Mouse (Mus musculus) lung, adult 18-20 months (tissue): ENCODE measurements around the gene Npepps.
"Not testable (repeated sequence)": the region's sequence is repeated elsewhere in the genome, so short reads cannot be mapped to it uniquely, and the experiment has no call there.

Experiments
- DNase-seq, 2 experiments: peaks; one replicate each; pipeline ENCODE4 v3.0.0; 2022; ENCODE audit warnings: mixed read lengths in 2 of 2

Npepps gene

DNA sequence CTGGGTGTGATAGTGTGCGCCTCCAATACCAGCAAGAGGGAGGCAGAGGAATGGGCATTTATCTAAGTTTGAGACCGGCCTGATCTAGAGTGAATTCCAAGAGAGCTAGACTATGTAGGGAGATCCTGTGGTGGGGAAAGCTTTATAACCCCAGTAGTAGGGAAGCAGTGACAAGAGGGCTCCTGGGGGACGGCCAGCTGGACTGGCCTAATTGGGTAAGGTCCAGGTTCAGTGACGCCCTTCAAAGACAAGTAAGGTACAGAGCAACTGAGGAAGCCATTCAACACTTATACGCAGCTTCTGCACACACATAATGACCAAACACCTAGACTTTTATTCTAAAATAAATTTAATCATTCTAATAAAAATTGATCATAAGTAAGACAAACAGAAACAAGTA lies 48.0 kb downstream of the Npepps start:
- no peak for DNase-seq

DNA sequence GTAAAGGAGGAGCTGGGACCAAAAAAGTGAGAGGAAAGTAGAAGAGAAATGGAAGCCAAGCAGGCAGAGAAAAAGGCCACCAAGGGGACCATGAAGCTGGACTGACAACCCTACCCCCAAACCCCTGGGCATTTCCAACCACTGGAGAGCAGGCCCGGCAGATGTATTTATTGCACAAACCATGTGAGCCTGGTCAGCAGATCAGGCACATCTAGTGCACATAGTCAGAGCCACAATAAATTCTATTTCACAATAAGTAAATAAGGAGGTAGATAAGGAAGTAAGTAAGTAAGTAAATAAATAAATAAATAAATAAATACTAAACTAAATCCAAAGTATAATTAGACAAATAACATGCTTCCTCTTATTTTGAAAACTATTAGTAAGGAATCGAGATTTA lies 51.0 kb downstream of the Npepps start:
- no peak for DNase-seq

DNA sequence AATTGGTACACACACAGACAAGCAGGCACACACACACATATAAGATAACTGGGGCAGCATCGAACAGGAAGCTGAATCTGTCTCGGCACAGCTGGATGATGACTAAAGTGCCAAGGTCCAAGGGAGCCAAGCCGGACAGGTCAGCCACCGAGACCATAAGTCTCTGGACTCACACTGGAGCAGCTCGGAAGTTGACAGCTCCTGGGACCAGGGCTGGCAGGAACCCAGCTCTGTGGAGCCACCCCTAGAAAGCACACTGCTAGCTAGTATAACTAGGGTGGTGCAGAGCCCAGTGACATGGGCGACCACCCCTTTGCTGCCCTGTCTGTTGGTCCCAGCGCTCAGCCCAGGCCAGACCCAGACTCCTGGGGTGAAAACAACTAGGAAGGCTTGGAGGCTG lies 51.5 kb downstream of the Npepps start:
- no peak for DNase-seq

DNA sequence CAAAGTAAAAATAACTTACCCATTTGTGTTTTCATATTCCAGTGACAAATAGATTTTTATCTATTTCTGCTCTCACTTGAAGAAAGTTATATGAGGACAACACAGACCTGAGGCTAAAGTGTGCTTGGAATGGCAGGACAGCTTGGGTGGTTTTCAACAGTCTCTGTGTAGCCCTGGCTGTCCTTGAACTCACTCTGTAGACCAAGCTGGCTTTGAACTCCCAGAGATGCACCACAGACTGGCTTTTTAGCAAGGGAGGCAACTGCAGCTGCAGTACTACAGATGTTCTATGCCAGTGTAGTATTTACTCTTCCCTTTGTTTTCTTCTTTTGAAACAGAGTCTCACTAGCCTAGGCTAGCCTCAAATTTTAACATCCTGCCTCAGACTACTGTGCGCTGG lies 54.3 kb downstream of the Npepps start:
- DNase-seq: no peak

DNA sequence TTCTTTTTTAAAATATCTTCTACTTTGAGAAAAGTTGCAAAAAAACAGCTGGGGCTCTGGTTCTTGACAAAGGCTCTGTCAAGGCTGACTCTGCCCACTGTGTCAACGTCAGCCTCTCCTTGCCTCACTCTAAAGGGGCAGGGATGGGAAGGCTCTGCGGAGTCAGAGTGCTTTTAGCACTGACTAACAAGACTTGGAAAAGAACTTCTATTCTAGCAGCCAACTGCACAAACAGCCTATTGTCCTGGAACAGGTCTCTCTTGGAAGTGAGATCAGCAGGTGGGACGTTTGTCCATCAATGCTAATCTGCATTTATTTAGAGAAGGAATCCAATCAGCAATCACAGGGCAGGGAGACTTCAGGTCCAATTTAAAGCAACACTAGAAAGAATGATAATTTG lies 57.0 kb downstream of the Npepps start:
- no peak for DNase-seq

DNA sequence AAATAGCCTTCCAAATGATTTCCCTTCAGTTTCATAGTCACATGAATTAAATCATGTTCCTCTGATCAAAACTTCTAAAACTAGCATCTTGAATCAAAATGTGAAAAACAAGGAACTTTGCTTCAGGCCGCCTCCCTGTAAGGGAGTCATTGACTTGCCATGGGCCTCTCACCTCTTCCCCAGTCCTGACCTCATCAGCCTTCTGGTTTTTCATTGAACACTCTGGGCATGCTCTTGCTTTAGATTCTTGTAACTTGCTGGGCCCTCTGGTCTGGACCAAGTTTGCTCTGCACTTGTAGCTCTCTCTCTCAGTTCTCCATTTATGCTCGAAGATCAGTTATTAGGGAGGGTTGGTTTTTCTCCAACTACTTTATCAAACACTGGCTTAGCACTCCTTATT lies 58.8 kb downstream of the Npepps start:
- no peak for DNase-seq

DNA sequence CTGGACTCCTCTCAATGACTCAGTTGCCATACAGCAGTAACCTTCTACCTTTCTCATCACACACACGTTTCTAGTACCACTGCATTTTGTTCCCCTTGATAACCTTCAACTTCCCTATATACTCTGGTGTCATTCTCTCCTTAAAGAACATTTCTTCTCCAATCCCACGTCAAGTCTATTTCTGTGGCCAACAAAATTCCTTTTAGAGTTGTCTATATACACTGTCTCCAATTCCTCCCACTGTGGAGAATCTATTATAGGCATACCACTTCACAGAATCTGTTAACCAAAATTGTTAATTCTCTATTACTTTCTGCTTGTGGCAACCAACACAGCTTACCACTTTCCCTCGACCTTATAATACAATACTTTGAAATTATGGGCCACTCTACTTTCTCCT lies 60.2 kb downstream of the Npepps start:
- no peak for DNase-seq

DNA sequence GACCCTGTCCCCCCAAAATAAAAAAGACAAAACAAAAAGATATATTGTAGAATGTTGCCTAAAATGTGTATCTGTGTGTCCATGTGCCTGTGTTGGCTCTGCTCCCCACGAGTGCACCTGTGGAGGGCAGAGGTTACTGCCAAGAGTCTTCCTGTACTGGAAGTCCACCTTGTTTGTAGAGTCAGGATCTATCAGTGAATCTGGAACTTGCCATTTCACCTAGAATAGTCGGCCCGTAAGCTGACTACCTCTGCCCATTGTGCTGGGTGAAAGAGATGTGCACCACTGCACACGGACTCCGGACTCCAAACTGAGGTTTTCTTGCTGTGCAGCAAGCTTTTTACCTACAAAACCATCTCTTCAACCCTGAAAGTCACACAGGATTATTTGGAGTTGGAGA lies 66.0 kb downstream of the Npepps start:
- no peak for DNase-seq

DNA sequence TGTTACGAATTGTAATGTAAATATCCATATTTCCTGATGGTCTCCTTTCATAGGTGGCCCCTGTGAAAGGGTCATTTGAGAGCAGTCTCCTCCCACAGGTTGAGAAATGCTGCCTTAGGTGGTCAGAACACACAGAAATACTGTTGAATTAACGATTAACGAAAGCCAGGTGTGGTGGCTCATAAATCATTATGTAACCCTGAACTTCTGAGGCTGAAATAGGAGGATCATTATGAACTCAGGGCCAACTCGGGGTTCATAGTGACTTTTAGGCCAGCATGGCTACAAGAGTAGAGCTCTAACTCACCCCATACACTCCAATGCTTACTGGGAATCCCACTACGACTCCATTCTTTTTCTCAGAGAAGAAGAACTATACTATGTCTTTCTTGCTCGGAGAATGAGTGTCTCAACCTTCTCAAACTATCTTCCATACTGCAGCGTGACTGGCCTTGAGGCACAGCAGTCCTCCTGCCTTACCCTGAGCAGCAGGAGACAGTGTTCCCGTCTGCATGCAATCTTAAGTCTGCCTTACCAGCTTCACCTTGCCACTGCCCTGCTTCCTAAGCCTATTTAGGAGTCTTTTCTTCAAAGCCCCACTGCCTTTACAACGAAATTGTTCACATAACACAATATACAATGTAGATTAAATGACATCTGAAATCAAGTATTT lies 69.6 kb downstream of the Npepps start:
- no peak for DNase-seq

DNA sequence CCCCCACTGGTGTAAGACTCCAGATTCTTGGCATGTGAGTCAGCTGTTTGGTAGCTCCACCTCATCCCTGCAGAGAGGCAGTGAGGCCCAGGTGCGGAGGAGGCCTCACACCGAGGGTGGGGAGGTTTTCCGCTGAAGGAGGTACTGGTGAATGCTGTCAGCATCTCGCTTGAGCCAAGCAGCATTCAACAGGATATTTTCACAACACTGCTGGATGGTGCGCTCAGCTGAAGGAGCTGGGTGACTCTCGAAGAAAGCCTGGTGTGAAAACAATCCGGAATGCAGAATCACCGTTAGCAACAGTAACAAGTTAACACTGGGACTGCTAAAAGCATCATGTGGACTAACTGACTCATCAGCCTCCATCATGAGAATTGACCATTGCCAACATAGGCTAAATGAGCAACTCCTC lies 73.4 kb downstream of the Npepps start:
- peak; percentile 48 to 49 for DNase-seq

DNA sequence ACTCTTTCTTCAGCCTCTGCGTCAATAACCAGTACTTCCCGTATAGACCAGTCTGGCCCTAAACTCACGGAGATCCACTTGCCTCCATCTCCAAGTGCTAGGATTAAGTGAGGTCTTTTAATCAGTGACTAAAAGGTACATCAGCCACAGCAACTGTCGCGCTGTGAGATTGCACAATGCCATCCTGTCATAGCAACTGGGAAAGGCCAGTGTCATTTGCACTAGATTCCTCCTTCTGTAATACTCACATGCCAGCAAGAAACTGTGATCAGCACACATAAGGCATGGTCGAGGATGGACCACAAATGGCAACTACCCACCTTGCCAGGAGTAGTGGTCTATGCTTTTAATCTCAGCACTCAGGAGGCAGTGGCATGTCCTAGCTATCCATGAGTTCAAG lies 80.9 kb downstream of the Npepps start:
- DNase-seq: no peak

DNA sequence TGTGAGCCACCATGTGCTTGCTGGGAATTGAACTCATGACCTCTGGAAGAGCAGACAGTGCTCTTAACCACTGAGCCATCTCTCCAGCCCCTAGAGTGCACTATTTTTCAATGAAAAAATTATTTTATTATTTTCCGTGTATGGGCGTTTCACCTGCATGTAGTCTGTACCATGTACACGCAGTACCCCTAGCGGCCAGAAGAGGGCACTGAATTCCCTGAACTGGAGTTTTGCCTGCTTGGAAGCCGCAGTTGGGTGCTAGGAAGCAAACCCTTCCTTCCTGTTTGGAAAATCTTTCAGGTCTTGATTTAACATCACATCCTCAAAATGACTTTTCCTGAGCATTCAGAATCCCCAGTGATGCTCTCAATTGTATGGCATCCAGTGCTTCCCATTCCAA lies 81.8 kb downstream of the Npepps start:
- peak; percentile 52 to 68 for DNase-seq

DNA sequence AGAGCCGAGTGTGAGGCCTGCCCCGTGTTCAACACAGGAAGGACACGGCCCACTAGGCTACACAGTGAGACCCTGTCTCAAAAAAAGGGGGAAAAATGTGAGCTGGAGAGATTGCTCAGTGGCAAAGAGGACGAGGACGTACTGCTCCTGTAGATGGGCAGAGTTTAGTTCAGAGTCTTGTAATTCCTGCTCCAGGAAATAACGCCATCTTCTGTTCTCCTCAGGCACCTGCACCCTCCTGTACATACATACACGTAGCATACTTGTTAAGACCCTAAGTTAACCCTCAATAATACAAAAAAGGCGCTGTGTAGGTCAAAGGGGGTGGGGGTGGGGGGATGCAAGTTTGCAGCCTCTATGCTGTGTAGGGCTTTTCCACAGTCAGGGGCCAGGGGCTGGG lies 83.4 kb downstream of the Npepps start:
- DNase-seq: no peak

DNA sequence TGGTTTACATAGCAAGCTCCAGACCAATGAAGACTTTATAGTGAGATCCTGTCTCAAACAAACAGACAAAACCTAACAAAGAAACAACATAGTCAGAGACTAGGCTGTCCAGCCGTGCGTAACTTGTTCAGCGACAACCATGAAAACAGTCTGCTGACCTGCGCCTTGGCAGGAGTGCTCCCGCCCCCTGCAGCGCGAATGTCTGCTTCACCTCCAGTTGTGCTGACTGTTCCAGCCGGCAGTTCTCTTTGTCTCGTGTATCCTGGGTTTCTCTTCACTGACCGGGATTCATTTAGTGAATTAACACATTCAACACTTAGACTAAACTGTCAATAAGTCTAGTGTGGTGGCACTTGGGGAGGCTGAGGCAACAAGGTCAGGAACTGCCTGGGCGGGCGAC lies 83.9 kb downstream of the Npepps start:
- DNase-seq: no peak

DNA sequence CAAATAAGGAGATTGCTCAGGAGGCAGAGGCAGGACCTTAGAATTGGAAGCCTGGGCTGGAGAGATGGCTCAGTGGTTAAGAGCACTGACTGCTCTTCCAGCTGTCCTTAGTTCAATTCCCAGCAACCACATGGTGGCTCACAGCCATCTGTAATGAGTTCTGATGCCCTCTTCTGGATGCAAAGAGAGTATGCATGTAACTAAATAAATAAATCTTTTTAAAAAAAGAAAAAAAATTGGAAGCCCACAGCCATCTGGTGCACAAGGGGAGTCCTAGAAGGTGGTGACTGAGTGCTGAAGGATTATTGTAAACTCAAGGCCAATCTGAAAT lies 87.9 kb downstream of the Npepps start:
- no peak for DNase-seq

DNA sequence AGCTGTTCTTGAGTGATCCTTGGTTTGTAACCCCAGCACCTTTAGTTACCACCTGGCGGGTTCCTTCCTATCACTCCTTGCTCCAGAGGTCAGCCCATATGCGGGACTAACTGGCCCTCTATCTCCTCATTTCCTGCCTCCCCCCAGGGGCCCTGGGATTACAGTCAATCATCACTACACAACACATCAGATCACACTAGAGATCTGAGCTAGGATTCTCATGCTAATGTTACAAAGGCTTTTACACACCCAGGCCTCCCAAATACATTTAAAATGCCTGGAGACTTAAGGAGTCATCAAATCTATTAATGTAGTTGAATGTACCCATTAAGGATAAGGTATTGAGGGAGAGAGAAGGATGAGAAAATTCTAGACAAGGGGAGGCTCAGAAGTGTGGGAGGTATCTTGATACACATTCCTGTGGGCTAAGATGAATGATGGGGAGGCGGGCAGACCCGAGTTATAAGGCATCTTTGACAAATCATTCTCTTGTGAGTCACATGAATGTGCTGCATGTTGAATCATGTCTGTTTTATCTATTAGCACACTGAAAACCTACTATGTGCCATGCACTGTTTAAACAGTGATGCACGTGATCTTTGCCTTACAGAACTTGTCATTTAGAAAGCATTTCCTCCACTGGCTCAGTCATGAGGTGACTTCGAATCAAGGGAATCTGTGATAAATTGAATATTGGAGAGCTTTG lies 88.4 kb downstream of the Npepps start:
- no peak for DNase-seq

DNA sequence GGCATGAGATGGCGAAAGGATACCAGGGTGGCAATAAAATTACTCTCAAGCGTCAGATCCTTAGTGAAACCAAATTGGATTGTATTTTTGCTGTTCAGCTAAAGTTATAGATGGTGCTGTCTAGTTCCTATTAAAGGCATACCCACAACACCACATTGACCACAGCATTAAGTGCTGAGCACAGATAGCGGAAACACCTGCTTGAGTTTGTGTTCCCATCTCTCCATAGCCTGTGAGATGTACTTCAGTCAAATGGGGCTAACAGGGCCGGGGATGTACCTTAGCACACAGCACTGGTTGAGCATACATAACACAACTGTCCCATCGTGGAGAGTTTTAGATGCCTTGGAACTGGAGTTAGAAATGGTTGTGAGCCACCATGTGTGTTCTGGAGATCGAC lies 89.4 kb downstream of the Npepps start:
- no peak for DNase-seq

DNA sequence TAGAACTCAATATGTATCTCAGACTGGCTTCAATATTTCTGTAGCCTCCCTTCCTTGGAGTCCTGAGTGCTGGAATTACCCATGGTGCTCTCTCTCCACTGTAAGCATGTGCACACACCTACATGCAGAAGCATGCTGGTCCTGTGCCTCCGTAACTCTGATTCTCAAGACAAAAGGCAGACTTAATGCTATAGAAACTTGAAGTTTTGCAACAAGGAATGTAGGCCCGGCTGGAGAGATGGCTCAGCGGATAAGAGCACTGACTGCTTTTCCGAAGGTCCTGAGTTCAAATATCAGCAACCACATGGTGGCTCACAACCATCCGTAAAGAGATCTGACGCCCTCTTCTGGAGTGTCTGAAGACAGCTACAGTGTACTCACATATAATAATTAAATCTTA lies 90.8 kb downstream of the Npepps start:
- DNase-seq: not testable (repeated sequence)

DNA sequence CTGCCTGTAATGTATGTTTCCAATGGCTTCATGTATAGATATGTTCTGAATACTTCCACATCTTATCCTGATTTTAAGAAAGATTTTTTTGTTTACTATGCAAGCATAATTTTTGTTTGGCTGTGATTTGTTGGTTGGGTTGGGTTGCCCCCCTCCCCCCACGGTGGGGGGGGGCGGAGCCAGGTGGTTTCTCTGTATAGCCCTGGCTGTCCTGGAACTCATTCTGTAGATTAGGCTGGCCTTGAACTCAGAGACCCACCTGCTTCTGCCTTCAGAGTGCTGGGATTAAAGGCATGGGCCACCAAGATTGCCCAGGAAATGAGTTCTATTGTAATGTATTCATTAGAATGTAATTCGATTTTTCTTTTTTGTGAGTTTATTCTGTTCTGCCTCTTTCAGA lies 91.2 kb downstream of the Npepps start:
- DNase-seq: no peak

DNA sequence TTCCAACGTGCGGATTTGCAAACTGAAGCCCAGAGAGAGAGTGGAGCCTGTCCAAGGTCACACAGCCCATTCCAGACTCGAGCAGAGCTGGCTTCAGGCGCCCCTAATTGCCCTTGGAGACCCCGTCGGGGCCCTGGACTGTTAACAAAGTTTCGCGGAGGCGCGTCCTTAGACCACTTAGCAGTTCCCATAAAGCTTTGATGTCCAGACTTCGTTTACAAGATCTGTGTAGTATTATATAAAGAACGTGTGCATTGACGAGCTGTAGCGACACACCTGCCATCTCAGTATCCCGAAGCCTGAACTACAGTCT lies 91.8 kb downstream of the Npepps start:
- no peak for DNase-seq

DNA sequence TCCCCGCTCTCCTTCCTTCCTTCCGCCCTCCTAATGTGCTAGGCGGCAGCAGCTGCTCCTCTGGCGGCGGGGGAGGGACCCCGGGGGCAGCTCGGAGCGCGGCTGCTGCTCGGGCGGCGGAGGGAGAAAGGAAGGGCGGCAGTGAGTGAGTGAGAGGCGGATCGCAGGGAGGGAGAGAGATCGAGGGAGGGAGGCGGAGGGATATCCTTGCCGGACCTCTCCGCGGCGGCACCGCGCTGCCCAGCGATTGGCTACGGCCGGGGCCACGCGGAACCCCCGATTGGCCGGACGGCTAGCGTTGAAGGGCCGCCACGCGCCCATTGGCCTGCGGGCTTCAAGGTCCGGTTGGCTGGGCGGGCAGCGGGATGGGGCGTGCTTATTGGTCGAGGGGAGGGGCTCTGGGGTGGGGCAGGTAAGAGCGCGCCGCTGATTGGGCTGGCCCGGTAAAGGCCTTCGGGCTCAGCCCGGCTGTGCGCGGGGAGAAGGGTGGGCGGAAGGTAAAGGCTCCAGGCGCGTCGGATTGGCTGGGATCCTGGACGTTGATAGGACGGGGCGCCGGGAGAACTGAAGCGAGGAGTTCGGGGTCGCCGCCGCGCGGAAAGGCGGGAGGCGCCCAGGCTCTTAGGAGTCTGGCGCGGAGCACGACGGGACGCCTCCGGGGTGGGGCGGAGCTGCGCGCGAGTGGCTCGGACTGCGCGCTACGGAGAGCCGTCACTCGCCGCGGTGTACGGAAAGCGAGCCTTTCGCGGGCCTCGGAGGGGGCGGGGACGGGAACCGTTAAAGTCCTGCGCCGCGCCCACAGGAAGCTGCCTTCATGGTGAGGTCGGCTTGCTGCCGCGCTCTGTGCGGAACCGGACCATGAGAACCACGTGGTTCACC lies 92.4 kb downstream of the Npepps start, which contains the start of gene Kpnb1:
Gene Kpnb1, minus strand, starts transcription at position 118 of the 879 bp plus-strand sequence.
- DNase-seq: peak; percentile 99

DNA sequence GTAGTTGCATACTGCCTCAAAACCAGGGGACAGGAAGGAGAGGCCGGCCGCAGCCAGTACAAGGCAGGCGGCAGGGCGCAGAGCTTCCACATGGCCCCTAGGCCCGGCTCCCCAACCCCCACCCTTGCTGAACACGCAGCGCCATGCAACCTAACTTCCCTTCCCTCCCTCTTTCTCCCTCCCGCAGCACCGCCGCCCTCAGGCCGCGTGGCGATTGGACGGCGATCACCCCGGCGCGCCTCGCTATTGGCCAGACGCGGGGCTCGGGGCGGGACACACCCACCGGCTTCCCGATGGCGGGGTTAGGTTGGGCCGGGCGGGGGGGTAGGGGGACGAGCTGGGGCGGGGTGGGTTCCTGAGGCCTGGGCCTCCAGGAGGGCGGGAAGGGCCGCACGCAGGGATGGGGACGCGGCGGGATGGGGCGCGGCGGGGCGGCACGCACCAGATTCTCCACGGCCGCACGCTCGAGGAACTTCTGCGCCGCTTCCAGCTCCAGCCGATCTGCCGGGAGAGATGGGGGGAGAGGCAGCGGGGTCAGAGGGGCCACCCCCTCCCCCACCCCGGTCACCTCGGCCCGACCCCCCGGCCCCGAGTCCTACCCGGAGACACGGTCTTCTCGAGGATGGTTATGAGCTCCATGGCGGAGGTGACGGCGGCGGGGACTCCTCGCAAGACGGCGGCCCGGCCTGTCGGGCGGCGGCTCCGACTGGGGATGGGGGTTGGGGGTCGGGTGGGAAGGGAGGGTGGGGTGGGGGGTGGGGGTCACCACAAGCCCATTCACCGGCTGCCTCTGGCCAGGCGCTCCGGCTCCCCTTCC lies 93.3 kb downstream of the Npepps start:
- DNase-seq: peak; percentile 98
